Mouse (Mus musculus) liver, postnatal 0 days (tissue): Measurements from ENCODE around the gene Cdc42bpa. TPM values are rescaled to one million over a fixed set of nuclear protein-coding genes. Genes with fewer than 3 reads are reported as not detected.

ENCODE experiments used
- ATAC-seq: fragments of 200-750 bp; cut with Nextera tagmentation; 2 replicates; pipeline ENCODE4 v1.8.0; 2017; ENCODE audit warnings: mild to moderate bottlenecking, moderate library complexity
- DNase-seq: peaks from one replicate; pipeline ENCODE4 v3.0.0-alpha.2; 2016
- H3K27ac ChIP-seq: fragments of 300-500 bp; sonication (generic); 2 replicates; pipeline ENCODE4 v1.5.1; 2014; ENCODE audit warnings: antibody characterized with exemption, moderate library complexity, mild to moderate bottlenecking, low read depth
- H3K27me3 ChIP-seq: fragments of 300-500 bp; sonication (generic); 2 replicates; pipeline ENCODE4 v1.6.1; 2014; ENCODE audit warnings: low read length, control low read depth, mixed read lengths; ENCODE audit not compliant: insufficient read depth
- H3K36me3 ChIP-seq: fragments of 300-500 bp; sonication (generic); replicated peaks from 2 replicates; pipeline ENCODE4 v1.6.1; 2014; ENCODE audit warnings: mild to moderate bottlenecking, control low read depth, low read length, moderate library complexity, mixed read lengths; ENCODE audit not compliant: insufficient read depth
- H3K4me1 ChIP-seq: fragments of 300-500 bp; sonication (generic); 2 replicates; pipeline ENCODE4 v1.6.1; 2014; ENCODE audit warnings: antibody characterized with exemption, mild to moderate bottlenecking, control low read depth; ENCODE audit not compliant: insufficient read depth
- H3K4me2 ChIP-seq: fragments of 300-500 bp; sonication (generic); 2 replicates; pipeline ENCODE4 v1.6.1; 2014; ENCODE audit warnings: low read depth, mild to moderate bottlenecking, low read length, moderate library complexity, mixed read lengths
- H3K4me3 ChIP-seq: fragments of 300-500 bp; sonication (generic); 2 replicates; pipeline ENCODE4 v1.5.1; 2014; ENCODE audit warnings: low read depth, low read length
- H3K9ac ChIP-seq: fragments of 300-500 bp; sonication (generic); replicated peaks from 2 replicates; pipeline ENCODE4 v1.6.1; 2014; ENCODE audit warnings: mild to moderate bottlenecking, moderate library complexity
- H3K9me3 ChIP-seq: fragments of 300-500 bp; sonication (generic); 2 replicates; pipeline ENCODE4 v1.6.1; 2016; ENCODE audit warnings: mild to moderate bottlenecking, control low read depth, low read length, mixed read lengths
- CTCF ChIP-seq: sonication (generic); IDR thresholded peaks from 2 replicates; pipeline ENCODE4 v1.5.1; 2016; ENCODE audit warnings: antibody characterized with exemption, low read depth
- EP300 ChIP-seq: IDR thresholded peaks from 2 replicates; pipeline ENCODE4 v1.6.1; 2016; ENCODE audit warnings: antibody characterized with exemption, low read depth, mild to moderate bottlenecking
- WGBS: fragments of 180-500 bp; shearing (Covaris S2); extraction: QIAGEN DNeasy Blood & Tissue Kit; methylation state at CpG from one replicate; pipeline ENCODE4 v1.1.7; 2014; ENCODE audit not compliant: insufficient replicate concordance; 5-methylcytosine and 5-hydroxymethylcytosine counted together
- polyA plus RNA-seq: library from polyadenylated mRNA; unstranded; fragments of >200 nt; fragmentation: Nextera tagmentation; extraction: Ambion mirVana; gene quantifications from 2 replicates; pipeline ENCODE4 v1.2.1, GENCODE M21; 2015

Cdc42bpa gene
- polyA plus RNA-seq, 1 experiment from 2014 or later: 3.5 TPM

DNA sequence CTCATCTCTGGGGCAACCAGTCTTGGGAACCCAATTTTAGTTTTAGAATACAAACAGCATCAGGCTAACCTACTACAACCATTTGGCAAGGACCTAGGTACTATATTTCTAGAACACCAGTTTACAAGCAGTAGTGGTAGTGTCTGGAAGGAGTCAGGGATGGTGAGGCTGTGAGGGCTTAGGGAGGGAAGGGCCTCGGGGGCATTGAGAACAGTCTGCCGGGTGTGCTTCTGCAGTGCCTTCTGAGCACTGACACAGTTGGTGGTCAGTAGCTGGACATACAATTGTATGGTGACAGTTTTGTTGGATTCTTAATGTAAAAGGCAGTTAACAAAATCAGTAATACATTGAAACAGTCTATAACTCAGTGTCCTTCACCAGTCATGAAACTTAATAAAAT lies 200.3 kb downstream of the Cdc42bpa start:
- no peak for ATAC-seq
- Histone ChIP-seq H3K9me3 (no peaks in the 10 kb centered on the region), H3K27ac (no peak overlapping the region), H3K4me3 (no peak overlapping the region), H3K4me2 (no peak overlapping the region), H3K36me3 (no peaks in the 10 kb centered on the region), H3K9ac (no peak overlapping the region), H3K27me3 (no peaks in the 10 kb centered on the region), H3K4me1 (no peaks in the 10 kb centered on the region)
- TF ChIP-seq CTCF (no peak), EP300 (no peak)
- no peak for DNase-seq
- 83% methylated on average over 2 of the region's 2 CpGs for WGBS

DNA sequence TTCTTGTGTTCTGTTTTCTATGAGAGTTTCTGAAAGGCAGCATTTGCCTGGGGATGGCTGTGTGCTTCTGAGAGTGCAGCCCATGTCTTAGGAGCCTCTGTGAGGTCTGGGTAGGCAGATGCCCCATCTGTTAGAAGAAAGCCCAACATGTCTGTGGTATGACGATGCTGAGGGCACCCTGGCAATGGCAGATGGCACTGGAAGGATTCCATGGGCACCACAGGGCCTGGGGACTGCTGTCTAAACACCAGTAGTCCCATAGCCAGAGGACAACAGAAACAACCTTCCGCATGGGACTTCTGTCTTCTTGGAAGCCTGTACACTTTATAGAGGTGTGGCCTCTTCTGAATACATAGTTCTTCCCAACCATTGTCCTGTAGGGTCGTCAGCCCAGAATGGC lies 200.9 kb downstream of the Cdc42bpa start:
- Histone ChIP-seq H3K4me3 (no peak overlapping the region), H3K9me3 (no peaks in the 10 kb centered on the region), H3K27ac (no peak overlapping the region), H3K4me2 (no peak overlapping the region), H3K36me3 (no peaks in the 10 kb centered on the region), H3K27me3 (no peaks in the 10 kb centered on the region), H3K9ac (no peak overlapping the region), H3K4me1 (no peaks in the 10 kb centered on the region)
- TF ChIP-seq CTCF: no peak
- no peak for ATAC-seq
- 78% methylated on average over 3 of the region's 3 CpGs for WGBS
- no peak for DNase-seq

DNA sequence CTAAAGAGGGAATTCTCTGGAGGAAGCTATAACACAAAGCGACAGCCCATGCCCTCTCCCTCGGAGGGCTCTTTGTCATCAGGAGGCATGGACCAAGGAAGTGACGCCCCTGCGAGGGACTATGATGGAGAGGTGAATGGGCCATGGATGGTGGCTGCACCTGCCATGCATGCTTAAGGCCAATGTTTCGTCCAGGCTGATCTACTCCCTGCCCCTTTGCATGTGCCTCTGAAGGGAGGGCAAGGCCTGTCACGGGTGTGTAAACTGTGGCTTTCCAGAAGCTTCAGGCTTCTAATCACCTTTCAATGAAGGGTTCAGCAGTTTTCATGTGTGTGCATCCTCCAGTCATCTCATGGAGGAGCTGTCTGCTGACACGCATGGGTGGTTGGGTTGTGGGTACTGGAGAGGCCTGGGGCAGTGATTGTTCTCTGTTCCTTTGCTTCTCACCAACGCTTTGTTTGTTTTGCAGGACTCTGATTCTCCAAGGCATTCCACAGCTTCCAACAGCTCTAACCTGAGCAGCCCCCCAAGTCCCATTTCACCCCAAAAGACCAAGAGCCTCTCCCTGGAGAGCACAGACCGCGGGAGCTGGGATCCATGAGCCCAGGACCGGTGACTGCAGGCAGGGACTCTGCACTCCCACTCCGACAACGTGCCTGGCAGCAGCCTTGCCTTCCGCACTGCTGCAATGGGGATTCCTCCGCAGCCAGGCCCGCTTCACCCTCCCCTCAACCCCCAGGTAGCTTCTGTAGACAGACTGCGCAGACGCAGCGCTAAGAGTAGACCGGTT lies 201.5 kb downstream of the Cdc42bpa start:
- Histone ChIP-seq H3K9ac (no peak overlapping the region), H3K36me3 (peaks cover 2% of the 10 kb centered on the region; the same call in 1 of the 2 replicates), H3K4me2 (no peak overlapping the region), H3K27me3 (no peaks in the 10 kb centered on the region), H3K9me3 (no peaks in the 10 kb centered on the region), H3K4me3 (no peak overlapping the region), H3K27ac (no peak overlapping the region), H3K4me1 (no peaks in the 10 kb centered on the region)
- no peak for DNase-seq
- TF ChIP-seq EP300 (no peak), CTCF (no peak)
- WGBS: 90% methylated on average over 20 of the region's 20 CpGs
- ATAC-seq: no peak

DNA sequence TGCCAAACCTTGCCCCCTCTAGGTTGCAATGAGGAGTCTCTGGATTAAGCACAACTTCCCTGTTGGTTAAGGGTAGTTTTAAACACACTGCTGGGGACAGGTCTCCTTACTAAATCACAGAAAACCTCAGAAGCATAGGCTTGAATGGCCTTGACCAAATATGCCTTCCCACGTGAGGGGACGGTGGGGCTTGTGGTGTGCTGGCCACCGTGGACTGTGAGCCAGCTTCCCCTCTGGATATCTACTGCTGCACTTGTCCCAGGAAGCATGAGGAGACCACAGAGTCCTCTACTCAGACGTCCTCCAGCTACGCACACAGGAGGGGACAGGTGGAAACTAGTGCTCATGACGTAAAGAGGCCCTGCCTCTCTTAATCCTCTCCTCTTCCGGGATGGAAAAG lies 202.7 kb downstream of the Cdc42bpa start:
- no peak for ATAC-seq
- no peaks in the 10 kb centered on the region for H3K9me3 ChIP-seq
- H3K9ac ChIP-seq: no peak overlapping the region
- no peaks in the 10 kb centered on the region for H3K27me3 ChIP-seq
- no peak for TF ChIP-seq CTCF
- TF ChIP-seq EP300: no peak
- DNase-seq: no peak
- H3K4me3 ChIP-seq: no peak overlapping the region
- H3K36me3 ChIP-seq: peaks cover 11% of the 10 kb centered on the region; the same call in 1 of the 2 replicates
- H3K4me2 ChIP-seq: no peak overlapping the region
- 81% methylated on average over 7 of the region's 7 CpGs for WGBS
- H3K4me1 ChIP-seq: no peaks in the 10 kb centered on the region
- H3K27ac ChIP-seq: no peak overlapping the region

DNA sequence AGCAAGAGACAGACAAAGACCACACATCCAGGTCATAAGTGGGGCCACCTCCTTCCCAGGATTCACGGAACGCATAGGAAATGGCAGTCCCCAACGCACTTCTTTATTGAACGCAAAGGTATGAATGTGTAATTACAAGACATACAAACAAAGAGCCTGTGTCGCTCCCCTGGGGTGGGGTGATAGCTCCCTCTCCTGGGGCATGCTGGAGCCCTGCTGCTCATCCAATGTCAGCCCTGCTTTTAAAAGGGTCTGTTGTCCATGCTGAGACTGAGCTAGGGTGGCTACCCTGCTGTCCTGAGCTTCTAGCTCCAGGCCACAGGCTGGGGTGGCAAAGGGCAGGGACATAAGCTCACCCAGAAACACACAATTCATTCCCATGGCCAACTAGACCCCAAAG lies 206.3 kb downstream of the Cdc42bpa start:
- peaks cover 15% of the 10 kb centered on the region; the same call in 1 of the 2 replicates for H3K36me3 ChIP-seq
- no peak overlapping the region for H3K9ac ChIP-seq
- no peak overlapping the region for H3K4me3 ChIP-seq
- H3K4me1 ChIP-seq: no peaks in the 10 kb centered on the region
- ATAC-seq (no peak), DNase-seq (no peak)
- TF ChIP-seq CTCF (peak; percentile 28), EP300 (no peak)
- no peak overlapping the region for H3K27ac ChIP-seq
- no peak overlapping the region for H3K4me2 ChIP-seq
- 93% methylated on average over 5 of the region's 5 CpGs for WGBS
- H3K27me3 ChIP-seq: no peaks in the 10 kb centered on the region
- H3K9me3 ChIP-seq: no peaks in the 10 kb centered on the region

DNA sequence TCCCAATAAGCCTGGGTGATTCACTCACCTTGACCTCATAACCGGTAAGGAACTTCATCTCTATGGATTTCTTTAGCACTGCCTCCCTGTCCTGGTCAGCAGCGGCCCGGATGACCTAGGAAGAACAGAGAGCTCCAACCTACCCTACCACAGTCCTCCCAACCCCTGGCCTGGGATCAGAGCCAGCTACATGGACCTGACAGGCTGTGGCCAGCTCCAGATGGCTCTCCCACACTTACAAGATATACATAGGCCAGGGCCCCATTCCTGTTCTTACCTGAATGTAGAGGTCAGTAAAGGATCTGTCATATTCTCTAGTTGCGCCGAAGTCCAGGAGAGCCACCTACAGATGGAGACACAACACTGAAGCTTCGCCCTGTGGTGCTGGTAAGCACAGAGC lies 208.0 kb downstream of the Cdc42bpa start:
- no peak overlapping the region for H3K9ac ChIP-seq
- TF ChIP-seq EP300 (no peak), CTCF (no peak)
- peaks cover 15% of the 10 kb centered on the region; the same call in 1 of the 2 replicates for H3K36me3 ChIP-seq
- H3K9me3 ChIP-seq: no peaks in the 10 kb centered on the region
- DNase-seq (no peak), ATAC-seq (no peak)
- H3K4me2 ChIP-seq: no peak overlapping the region
- no peak overlapping the region for H3K4me3 ChIP-seq
- H3K27me3 ChIP-seq: no peaks in the 10 kb centered on the region
- no peak overlapping the region for H3K27ac ChIP-seq
- H3K4me1 ChIP-seq: no peaks in the 10 kb centered on the region
- WGBS: 88% methylated on average over 6 of the region's 6 CpGs
